Mouse (Mus musculus) myocyte (in vitro differentiated cells): ENCODE data around the gene Arid4a. TPM values are rescaled to one million over a fixed set of nuclear protein-coding genes. Genes with fewer than 3 reads are reported as not detected.

Experiments used
- H3K27me3 ChIP-seq: one replicate; pipeline ENCODE4 v1.6.1; 2011; ENCODE audit not compliant: control insufficient read depth, insufficient read depth, insufficient read length
- H3K36me3 ChIP-seq: one replicate; pipeline ENCODE4 v1.6.1; 2011; ENCODE audit not compliant: control insufficient read depth, insufficient read depth
- H3K4me2 ChIP-seq: one replicate; pipeline ENCODE4 v1.6.1; 2011; ENCODE audit warnings: low read depth, control low read depth
- H3K4me3 ChIP-seq: one replicate; pipeline ENCODE4 v1.5.1; 2011; ENCODE audit warnings: mild to moderate bottlenecking, control low read depth, moderate library complexity
- H3K79me2 ChIP-seq: one replicate; pipeline ENCODE4 v1.6.1; 2011; ENCODE audit not compliant: control insufficient read depth, insufficient read depth
- H3ac ChIP-seq: one replicate; pipeline ENCODE4 v1.6.1; 2011; ENCODE audit not compliant: control insufficient read depth, insufficient read length
- CEBPB ChIP-seq: IDR thresholded peaks from 2 replicates; pipeline ENCODE4 v1.6.1; 2011; ENCODE audit warnings: mild to moderate bottlenecking, moderate library complexity; ENCODE audit not compliant: poor library complexity, insufficient read depth, severe bottlenecking
- E2F4 ChIP-seq: IDR thresholded peaks from one replicate; pipeline ENCODE4 v1.6.1; 2011; ENCODE audit warnings: mild to moderate bottlenecking, control low read depth, moderate library complexity; ENCODE audit not compliant: insufficient read depth
- MAX ChIP-seq: IDR thresholded peaks from one replicate; pipeline ENCODE4 v1.6.1; 2011; ENCODE audit warnings: low read depth, mild to moderate bottlenecking, control low read depth
- MYOD1 ChIP-seq, 3 experiments: IDR thresholded peaks; one replicate each; pipeline ENCODE4 v1.6.1; 2011; ENCODE audit warnings: control low read depth in 2 of 3, low read depth in 2 of 3, mild to moderate bottlenecking in 2 of 3, moderate library complexity in 1 of 3; ENCODE audit not compliant: insufficient read length in 2 of 3, control insufficient read depth in 1 of 3
- MYOG ChIP-seq, 3 experiments: IDR thresholded peaks; one replicate each; pipeline ENCODE4 v1.6.1; 2011; ENCODE audit warnings: control low read depth in 2 of 3, low read depth in 2 of 3, mild to moderate bottlenecking in 2 of 3; ENCODE audit not compliant: insufficient read length in 2 of 3, control insufficient read depth in 1 of 3, insufficient read depth in 1 of 3
- POLR2A ChIP-seq: IDR thresholded peaks from one replicate; pipeline ENCODE4 v1.6.1; 2011; ENCODE audit warnings: low read depth, mild to moderate bottlenecking, control low read depth, moderate library complexity; ENCODE audit not compliant: insufficient read length
- POLR2AphosphoS2 ChIP-seq: IDR thresholded peaks from one replicate; pipeline ENCODE4 v1.6.1; 2011; ENCODE audit warnings: low read depth, control low read depth; ENCODE audit not compliant: insufficient read length
- REST ChIP-seq: IDR thresholded peaks from one replicate; pipeline ENCODE4 v1.6.1; 2011; ENCODE audit warnings: mild to moderate bottlenecking, control low read depth, moderate library complexity; ENCODE audit not compliant: insufficient read depth, insufficient read length
- SRF ChIP-seq: IDR thresholded peaks from one replicate; pipeline ENCODE4 v1.6.1; 2011; ENCODE audit warnings: low read depth; ENCODE audit not compliant: control insufficient read depth, insufficient read length
- TCF12 ChIP-seq: IDR thresholded peaks from one replicate; pipeline ENCODE4 v1.6.1; 2011; ENCODE audit warnings: mild to moderate bottlenecking, control low read depth; ENCODE audit not compliant: poor library complexity, insufficient read depth, severe bottlenecking
- TCF3 ChIP-seq: IDR thresholded peaks from one replicate; pipeline ENCODE4 v1.6.1; 2011; ENCODE audit warnings: low read depth, control low read depth; ENCODE audit not compliant: insufficient read length
- USF1 ChIP-seq: IDR thresholded peaks from one replicate; pipeline ENCODE4 v1.6.1; 2011; ENCODE audit warnings: low read depth, mild to moderate bottlenecking, control low read depth, moderate library complexity
- polyA plus RNA-seq: library from polyadenylated mRNA; unstranded; fragments of >200 nt; fragmentation: generic; extraction: Trizol; gene quantifications from one replicate; pipeline ENCODE4 v1.2.1, GENCODE M21; 2012; ENCODE audit warnings: missing spikeins

The Arid4a gene
- polyA plus RNA-seq, 1 experiment = 1.7 TPM

DNA sequence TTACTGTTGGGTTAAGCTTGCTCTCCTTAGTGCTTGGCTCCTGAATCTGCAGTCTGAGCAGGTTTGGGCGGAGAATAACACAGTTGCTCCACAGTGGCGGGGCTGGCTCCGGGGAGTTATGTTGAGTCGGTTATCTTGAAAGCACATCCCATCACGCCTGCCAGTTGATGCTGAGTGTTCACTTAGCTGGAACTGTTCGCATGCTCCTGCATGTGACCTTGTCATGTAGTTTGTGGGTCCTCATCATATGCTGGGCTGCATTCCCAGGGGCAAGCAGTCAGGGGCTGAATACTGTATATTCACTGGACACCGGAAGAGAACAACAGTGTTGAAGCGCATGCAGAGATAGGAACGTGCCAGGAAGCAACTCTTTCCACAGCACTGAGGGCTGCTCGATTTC lies 97.3 kb downstream of the Arid4a start:
- H3ac ChIP-seq = no peak overlapping the region
- H3K4me2 ChIP-seq = no peak overlapping the region
- no peak for TF ChIP-seq MYOG (IDR thresholded peaks at IDR 0.05; ENCODE audit: control insufficient read depth in 1 of 3, insufficient read depth in 1 of 3, insufficient read length in 2 of 3, low read depth in 2 of 3)
- no peak for TF ChIP-seq TCF3
- no peak for TF ChIP-seq USF1
- TF ChIP-seq TCF12 = no peak
- TF ChIP-seq E2F4 = no peak
- TF ChIP-seq MYOD1 (IDR thresholded peaks at IDR 0.05; ENCODE audit: control insufficient read depth in 1 of 3, insufficient read length in 2 of 3, low read depth in 2 of 3) = no peak
- no peak for TF ChIP-seq POLR2AphosphoS2
- TF ChIP-seq MAX = no peak
- no peak for TF ChIP-seq SRF
- TF ChIP-seq CEBPB = no peak
- no peak for TF ChIP-seq REST
- TF ChIP-seq POLR2A = no peak
- H3K36me3 ChIP-seq = no peaks in the 10 kb centered on the region
- H3K79me2 ChIP-seq = no peaks in the 10 kb centered on the region
- H3K4me3 ChIP-seq = no peak overlapping the region
- no peaks in the 10 kb centered on the region for H3K27me3 ChIP-seq

DNA sequence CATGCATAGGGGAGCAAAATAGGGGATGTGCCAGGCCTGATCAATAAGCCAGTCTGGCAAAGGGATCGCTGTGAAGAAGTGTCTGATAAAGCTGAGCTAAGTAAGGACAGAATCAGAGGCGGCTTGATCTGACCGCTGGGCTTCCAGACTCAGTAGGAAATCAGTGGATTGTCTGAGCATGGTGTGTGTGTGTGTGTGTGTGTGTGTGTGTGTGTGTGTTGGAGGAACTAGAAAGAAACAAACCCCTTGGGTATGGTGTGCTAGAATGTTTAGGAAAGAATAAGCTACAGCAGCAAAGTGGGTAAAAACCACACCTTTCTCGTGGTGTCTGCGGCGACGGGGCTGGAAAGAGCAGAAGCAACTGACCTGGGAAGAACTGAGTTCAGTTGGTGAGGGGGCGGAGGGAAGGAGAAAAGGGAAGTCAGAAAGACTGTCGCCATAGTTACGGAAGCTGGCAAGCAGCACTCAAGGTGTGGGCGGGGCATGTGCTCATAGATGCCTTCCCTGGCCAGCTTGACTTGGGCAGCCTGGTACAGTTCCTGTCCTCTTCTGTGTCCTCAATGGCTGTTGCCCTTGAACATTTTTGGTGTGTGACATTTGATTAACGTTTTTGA lies 98.0 kb downstream of the Arid4a start:
- Histone ChIP-seq H3K27me3 (no peaks in the 10 kb centered on the region), H3K79me2 (no peaks in the 10 kb centered on the region), H3K4me2 (no peak overlapping the region), H3K4me3 (no peak overlapping the region), H3K36me3 (no peaks in the 10 kb centered on the region), H3ac (no peak overlapping the region)
- TF ChIP-seq USF1 = no peak
- no peak for TF ChIP-seq CEBPB

DNA sequence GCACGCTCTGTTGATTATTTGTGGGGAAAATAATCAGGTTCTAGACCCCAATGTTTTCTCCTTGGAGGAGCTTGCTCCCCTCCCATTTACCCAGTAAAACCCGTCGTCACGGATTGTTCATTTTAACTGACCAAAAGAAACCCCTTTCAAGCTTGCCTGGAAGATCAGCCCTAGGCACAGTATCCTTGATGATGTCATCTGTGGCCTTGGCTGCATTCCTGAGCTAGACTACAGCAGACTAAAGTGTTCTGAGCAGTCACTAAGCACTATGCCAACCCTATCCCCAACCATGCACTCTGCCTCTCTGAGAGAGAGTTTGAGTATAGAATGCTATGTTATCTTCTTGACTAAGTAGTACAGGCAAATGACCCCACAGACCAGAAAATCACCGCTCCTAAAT lies 100.6 kb downstream of the Arid4a start:
- no peak overlapping the region for H3K4me3 ChIP-seq
- H3K36me3 ChIP-seq = no peaks in the 10 kb centered on the region
- no peaks in the 10 kb centered on the region for H3K27me3 ChIP-seq
- no peaks in the 10 kb centered on the region for H3K79me2 ChIP-seq
- TF ChIP-seq TCF3 = no peak
- TF ChIP-seq POLR2A = no peak
- TF ChIP-seq SRF = no peak
- TF ChIP-seq POLR2AphosphoS2 = no peak
- TF ChIP-seq REST = no peak
- TF ChIP-seq MYOG (IDR thresholded peaks at IDR 0.05; ENCODE audit: control insufficient read depth in 1 of 3, insufficient read depth in 1 of 3, insufficient read length in 2 of 3, low read depth in 2 of 3) = no peak
- TF ChIP-seq USF1 = no peak
- no peak for TF ChIP-seq MAX
- TF ChIP-seq CEBPB = no peak
- H3ac ChIP-seq = no peak overlapping the region
- no peak overlapping the region for H3K4me2 ChIP-seq

DNA sequence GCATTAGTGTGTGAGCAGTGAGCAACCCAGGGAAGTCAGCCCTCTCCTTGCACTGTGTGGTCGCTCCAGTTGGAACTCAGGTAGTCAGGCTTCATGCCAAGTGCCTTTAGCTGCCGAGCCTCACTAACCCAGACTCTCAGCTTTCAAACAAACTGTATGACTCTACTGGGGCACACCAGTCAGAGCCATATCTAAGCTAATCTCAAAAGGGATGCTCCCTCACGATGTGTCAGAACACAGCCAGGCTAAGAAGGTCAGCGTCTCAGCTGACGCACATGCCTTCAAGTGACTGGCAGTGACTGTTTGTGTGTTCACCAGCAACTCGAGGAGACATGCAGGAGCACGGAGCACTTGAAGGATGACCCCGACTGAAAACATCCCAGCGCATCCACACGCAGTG lies 106.9 kb downstream of the Arid4a start:
- Histone ChIP-seq H3K27me3 (no peaks in the 10 kb centered on the region), H3K79me2 (peaks cover 6% of the 10 kb centered on the region), H3K4me3 (no peak overlapping the region), H3K4me2 (no peak overlapping the region), H3K36me3 (peaks cover 24% of the 10 kb centered on the region), H3ac (no peak overlapping the region)
- no peak for TF ChIP-seq CEBPB
- TF ChIP-seq MAX = no peak
- TF ChIP-seq REST = no peak
- TF ChIP-seq SRF = no peak
- TF ChIP-seq TCF3 = no peak
- TF ChIP-seq POLR2A = no peak
- TF ChIP-seq MYOG (IDR thresholded peaks at IDR 0.05; ENCODE audit: control insufficient read depth in 1 of 3, insufficient read depth in 1 of 3, insufficient read length in 2 of 3, low read depth in 2 of 3) = no peak

DNA sequence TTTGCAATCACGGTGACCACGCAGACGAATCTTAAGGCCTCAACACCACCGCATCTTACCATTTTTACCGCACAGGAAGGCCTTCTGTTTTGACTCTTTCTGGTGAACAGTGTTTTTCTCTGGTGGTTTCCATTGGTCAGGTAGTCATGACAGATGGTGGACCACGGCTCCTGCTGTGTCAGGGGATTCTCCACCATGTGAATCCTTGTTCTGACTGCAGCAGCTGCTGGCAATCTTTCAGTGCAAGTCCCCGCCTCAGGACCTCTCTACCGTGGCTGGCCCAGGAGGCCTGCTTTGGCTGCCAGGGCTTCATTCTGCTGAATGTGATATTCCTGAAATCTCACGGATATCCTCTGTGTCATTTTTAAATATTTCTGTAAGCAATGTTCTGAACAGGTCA lies 107.5 kb downstream of the Arid4a start:
- H3K36me3 ChIP-seq = peaks cover 24% of the 10 kb centered on the region
- no peak for TF ChIP-seq TCF3
- TF ChIP-seq TCF12 = no peak
- no peak for TF ChIP-seq E2F4
- no peak for TF ChIP-seq USF1
- no peak for TF ChIP-seq MYOD1 (IDR thresholded peaks at IDR 0.05; ENCODE audit: control insufficient read depth in 1 of 3, insufficient read length in 2 of 3, low read depth in 2 of 3)
- no peak for TF ChIP-seq POLR2A
- TF ChIP-seq MYOG (IDR thresholded peaks at IDR 0.05; ENCODE audit: control insufficient read depth in 1 of 3, insufficient read depth in 1 of 3, insufficient read length in 2 of 3, low read depth in 2 of 3) = no peak
- TF ChIP-seq MAX = no peak
- no peak for TF ChIP-seq POLR2AphosphoS2
- TF ChIP-seq REST = no peak
- TF ChIP-seq SRF = no peak
- no peak for TF ChIP-seq CEBPB
- no peak overlapping the region for H3K4me3 ChIP-seq
- H3ac ChIP-seq = no peak overlapping the region
- no peaks in the 10 kb centered on the region for H3K27me3 ChIP-seq
- H3K79me2 ChIP-seq = peaks cover 6% of the 10 kb centered on the region
- H3K4me2 ChIP-seq = no peak overlapping the region
